Mouse (Mus musculus): ENCODE data around the gene Etfb.

DNA sequence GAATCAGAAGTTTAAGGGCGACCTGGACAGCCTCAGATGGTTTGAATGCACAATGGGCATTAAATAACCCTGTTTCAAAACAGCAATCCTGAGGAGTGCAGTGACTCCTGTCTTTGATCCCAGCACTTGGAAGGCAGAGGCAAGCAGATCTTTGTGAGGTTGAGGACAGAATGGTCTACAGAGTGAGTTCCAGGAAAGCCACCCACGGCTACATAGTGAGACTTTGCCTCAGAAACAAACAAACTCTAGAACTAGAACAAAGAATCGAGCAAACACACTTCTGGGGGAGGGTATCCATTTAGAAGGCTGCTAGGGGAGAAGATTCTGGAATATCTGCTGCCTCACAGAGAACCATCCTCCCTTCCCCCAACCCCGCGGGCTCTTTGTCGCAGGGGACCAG, 3.4 kb upstream of the Etfb start, which contains the start of gene Cldnd2:
- TF ChIP-seq CTCF (IDR thresholded peaks at IDR 0.05; ENCODE audit: low read depth) (no peak), EP300 (IDR thresholded peaks at IDR 0.05; ENCODE audit: low read depth) (no peak)
